In genomic region chr2:150670926-150671325, GRCm38 (mm10) we compare ENCODE assay signal across 22 mouse cellular contexts. TPM values are rescaled to one million over a fixed set of nuclear protein-coding genes. Genes with fewer than 3 reads are reported as not detected.
"Had no signal": no experiment of that assay in that cellular context is flagged by ENCODE, and none has a peak within 500 bp of the region (broad histone marks: within the 10 kb centered on the region; RNA-seq: fewer than 3 reads in every experiment).

No protein-coding gene starts in this region.

- H3K27ac ChIP-seq: neural tube, embryonic 15.5 days; stomach, embryonic 15.5 days; stomach, postnatal 0 days had no signal

- H3K4me2 ChIP-seq: neural tube, embryonic 15.5 days; stomach, embryonic 15.5 days had no signal

- H3K9me3 ChIP-seq: neural tube, embryonic 15.5 days; stomach, embryonic 15.5 days had no signal

- H3K4me3 ChIP-seq: neural tube, embryonic 15.5 days; stomach, embryonic 15.5 days had no signal

- H3K9ac ChIP-seq: neural tube, embryonic 15.5 days; stomach, embryonic 15.5 days had no signal

- H3K36me3 ChIP-seq: neural tube, embryonic 15.5 days; stomach, embryonic 15.5 days had no signal

- H3K27me3 ChIP-seq: stomach, embryonic 15.5 days had no signal

- DNase-seq: retina, postnatal 1 day; right cerebral cortex, postnatal 14 days; right cerebral cortex, postnatal 25 days; right cerebral cortex, postnatal 4 days; spleen, adult 18-20 months; thymus, adult 18-20 months; thymus, adult 2 months; thymus, postnatal 14 days; thymus, postnatal 25 days; thymus, postnatal 36 days; thymus, postnatal 4 days had no signal

RNA-seq across cellular contexts. Expression of gene Vsx1, which starts 18.2 kb away (rescaled TPM):
- total RNA-seq: neutrophil, adult 5-6 weeks had no signal
- polyA plus RNA-seq: small intestine, adult 2 months; spleen, adult 2 months; stomach, embryonic 14.5 days; stomach, embryonic 15.5 days; stomach, embryonic 16.5 days; stomach, postnatal 0 days; testis, adult 2 months; thymus, adult 2 months; thymus, postnatal 0 days; urinary bladder, adult 2 months had no signal
